Mouse (Mus musculus) mature B cell (primary cell): ENCODE measurements around the gene Txlng.
"Not testable (repeated sequence)": the region's sequence is repeated elsewhere in the genome, so short reads cannot be mapped to it uniquely, and the experiment has no call there.

ENCODE experiments used
- in situ Hi-C: fragments of 300-500 bp; cut with MboI; formaldehyde crosslinking; loops from 2 replicates; pipeline ENCODE4 v1.14.3; 2019

Txlng gene

GRCm38 (mm10) chrX:162829203-162829708 lies at the start of gene Txlng:
Gene Txlng, minus strand, starts transcription at chrX:162829454.
- in situ Hi-C loops, result no loop called here

GRCm38 (mm10) chrX:162878236-162878635 lies 49.0 kb upstream of the Txlng start:
- in situ Hi-C loops, result no loop called here

GRCm38 (mm10) chrX:162873761-162874160 lies 44.5 kb upstream of the Txlng start:
- in situ Hi-C loops, result no loop called here

DNA sequence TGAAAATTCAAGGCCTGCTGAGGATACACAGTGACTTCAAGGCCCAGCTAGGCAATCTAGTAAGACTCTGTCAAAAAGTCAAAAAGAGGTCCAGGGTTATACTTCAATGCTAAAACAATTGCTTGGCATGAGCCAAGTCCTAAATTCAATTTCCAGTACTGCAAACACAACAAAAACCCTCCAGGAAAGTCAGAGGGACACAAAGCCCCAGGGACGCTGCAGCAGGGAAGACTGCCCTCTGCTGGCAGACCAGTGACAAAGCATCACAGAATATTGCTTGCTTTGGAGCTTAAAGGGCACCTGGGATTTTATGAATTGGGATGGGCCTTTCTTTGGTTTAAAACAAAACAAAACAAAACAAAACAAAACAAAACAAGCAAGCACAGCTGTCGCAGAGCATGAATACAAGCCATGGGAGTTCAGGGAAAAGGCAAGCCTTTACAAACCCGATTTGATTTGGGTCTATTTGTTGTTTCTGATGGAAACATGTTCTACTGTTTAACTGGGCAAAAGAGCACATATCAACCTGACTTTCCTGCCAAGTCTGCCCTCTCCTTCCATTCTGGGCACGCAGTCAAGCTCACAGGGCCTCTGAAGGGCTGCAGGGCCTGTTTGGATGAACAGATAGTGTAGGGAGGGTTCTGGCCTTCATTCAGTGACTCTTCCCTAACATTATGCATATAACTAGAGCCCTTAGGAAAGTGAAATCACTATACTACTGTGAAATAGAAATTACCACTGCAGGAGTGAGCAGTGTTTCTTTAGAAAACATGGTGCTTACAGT lies 42.7 kb upstream of the Txlng start:
- in situ Hi-C loops, result no loop called here

GRCm38 (mm10) chrX:162868294-162868965 lies 39.2 kb upstream of the Txlng start:
- in situ Hi-C loops, result no loop called here

- in situ Hi-C loops, result no loop called here
Observed at GRCm38 (mm10) chrX:162848682-162849081, 19.4 kb upstream of the Txlng start.

GRCm38 (mm10) chrX:162845531-162845930 lies 16.3 kb upstream of the Txlng start:
- in situ Hi-C loops, result no loop called here

DNA sequence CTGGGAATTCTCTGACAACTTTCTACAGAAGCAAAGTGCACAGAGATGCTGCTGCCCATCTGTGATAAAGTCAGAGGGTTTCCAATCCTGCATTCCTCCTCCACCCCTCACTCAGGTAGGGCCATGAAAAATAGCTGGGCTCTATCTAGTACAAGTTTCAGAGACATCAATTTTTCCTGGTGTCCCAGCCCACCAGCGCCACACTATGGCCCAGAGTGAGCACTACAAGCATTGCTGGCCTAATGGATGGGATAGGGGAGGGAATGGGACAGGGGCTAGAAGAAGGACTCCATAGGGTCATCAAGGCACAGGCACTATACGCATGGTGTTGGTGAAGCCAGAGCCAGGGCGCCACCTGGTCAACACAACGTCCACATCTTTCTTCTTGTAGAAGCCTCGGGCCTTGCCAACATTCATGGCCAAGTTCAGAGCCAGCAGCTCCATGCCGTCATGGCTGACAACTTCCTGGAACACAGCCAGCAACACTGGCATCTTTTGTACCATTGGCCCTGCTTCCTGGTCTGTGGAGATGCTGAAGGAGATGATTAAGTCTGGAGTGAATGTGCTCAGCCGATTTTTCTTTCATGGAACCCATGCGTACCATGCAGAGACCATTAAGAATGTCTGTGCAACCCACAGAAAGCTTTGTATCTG lies 15.3 kb upstream of the Txlng start:
- in situ Hi-C loops, result no loop called here

- in situ Hi-C loops, result no loop called here
Observed at GRCm38 (mm10) chrX:162832101-162832500, 2.8 kb upstream of the Txlng start.

DNA sequence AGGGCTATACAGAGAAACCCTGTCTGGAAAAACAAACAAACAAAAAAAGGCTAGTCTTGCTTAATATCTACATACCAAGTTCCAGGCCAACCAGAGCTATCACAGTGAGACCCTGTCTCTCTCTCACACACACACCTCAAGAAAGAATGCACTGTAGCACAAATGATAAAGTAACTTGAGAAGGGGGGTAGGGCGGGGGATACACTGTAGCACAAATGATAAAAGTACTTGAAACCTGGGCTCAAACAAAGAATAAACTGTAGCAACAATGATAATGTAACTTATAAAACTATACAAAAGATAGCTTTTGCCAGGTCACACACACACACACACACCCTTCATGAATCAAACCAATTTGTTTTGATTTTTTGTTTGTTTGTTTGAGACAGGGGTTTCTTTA lies 2.3 kb upstream of the Txlng start:
- in situ Hi-C loops, result no loop called here

GRCm38 (mm10) chrX:162831036-162831435 lies 1.8 kb upstream of the Txlng start:
- in situ Hi-C loops, result no loop called here

DNA sequence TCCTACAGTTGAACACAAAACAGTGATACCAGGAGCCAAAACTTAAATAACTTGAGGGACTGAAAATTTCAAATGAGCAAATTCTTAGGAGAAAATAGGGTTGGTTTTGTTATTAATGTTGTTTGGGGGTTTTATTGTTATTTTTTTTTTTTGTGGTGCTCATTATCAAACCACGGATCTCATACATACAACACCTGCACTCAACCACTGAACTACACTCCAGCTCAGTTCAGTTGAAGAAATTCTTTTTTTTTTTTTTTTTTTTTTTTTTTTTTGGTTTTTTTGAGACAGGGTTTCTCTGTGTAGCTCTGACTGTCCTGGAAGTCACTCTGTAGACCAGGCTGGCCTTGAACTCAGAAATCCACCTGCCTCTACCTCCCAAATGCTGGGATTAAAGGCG lies 1.1 kb upstream of the Txlng start:
- in situ Hi-C loops, result not testable (repeated sequence)

GRCm38 (mm10) chrX:162829741-162830140 lies 487 bp upstream of the Txlng start:
- in situ Hi-C loops, result no loop called here

- in situ Hi-C loops, result no loop called here
Observed at GRCm38 (mm10) chrX:162828783-162829182, 471 bp downstream of the Txlng start.

GRCm38 (mm10) chrX:162828016-162828415 lies 1.2 kb downstream of the Txlng start:
- in situ Hi-C loops, result no loop called here

- in situ Hi-C loops, result no loop called here
Observed at GRCm38 (mm10) chrX:162800371-162800770, 28.9 kb downstream of the Txlng start.

GRCm38 (mm10) chrX:162791392-162791791 lies 37.9 kb downstream of the Txlng start:
- in situ Hi-C loops, result not testable (repeated sequence)

DNA sequence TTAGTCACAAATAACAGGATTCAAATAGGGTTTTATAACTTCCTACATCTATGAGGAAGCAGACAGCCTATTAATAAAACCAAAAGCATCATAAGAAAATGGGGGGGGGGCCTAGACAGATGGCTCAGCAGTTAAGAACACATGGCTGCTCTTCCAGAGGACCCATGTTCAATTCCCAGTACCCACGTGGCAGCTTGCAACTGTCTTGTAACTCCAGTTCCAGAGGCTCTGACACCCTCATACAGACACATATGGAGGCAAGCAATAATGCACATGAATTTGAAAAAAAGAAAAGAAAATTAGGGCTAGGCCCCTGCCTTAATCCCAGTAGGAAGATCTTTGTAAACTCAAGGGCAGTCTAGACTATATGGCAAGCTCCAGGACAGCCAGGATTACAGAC lies 40.9 kb downstream of the Txlng start:
- in situ Hi-C loops, result no loop called here

- in situ Hi-C loops, result no loop called here
Observed at GRCm38 (mm10) chrX:162770726-162771125, 58.5 kb downstream of the Txlng start.

- in situ Hi-C loops, result no loop called here
Observed at GRCm38 (mm10) chrX:162761716-162762395, 67.4 kb downstream of the Txlng start.

GRCm38 (mm10) chrX:162760958-162761515 lies 68.2 kb downstream of the Txlng start:
- in situ Hi-C loops, result no loop called here
